10 mouse cellular contexts compared by ENCODE assay signal in genomic region chr12:17271272-17271671, GRCm38 (mm10). TPM values are rescaled to one million over a fixed set of nuclear protein-coding genes. Genes with fewer than 3 reads are reported as not detected.
DNase-seq lines count a peak whose midpoint lies in the region; ATAC-seq lines count a peak whose summit lies in the region.
"Had no signal": no experiment of that assay in that cellular context is flagged by ENCODE, and none has a peak within 500 bp of the region (broad histone marks: within the 10 kb centered on the region; RNA-seq: fewer than 3 reads in every experiment).

No protein-coding gene starts in this region.

- no peak overlapping the region for H3K27ac ChIP-seq in embryonic facial prominence, embryonic 11.5 days (replicated peaks; ENCODE audit: low read depth, low read length)
- no peak overlapping the region for H3K27ac ChIP-seq in embryonic facial prominence, embryonic 10.5 days (replicated peaks)
- no peak overlapping the region for H3K27ac ChIP-seq in neural tube, embryonic 11.5 days (ENCODE audit: low read depth, low read length)
- H3K27ac ChIP-seq: neural tube, embryonic 12.5 days had no signal

- no peaks in the 10 kb centered on the region for H3K9me3 ChIP-seq in embryonic facial prominence, embryonic 11.5 days (replicated peaks; ENCODE audit: control insufficient read depth, low read length)
- no peaks in the 10 kb centered on the region for H3K9me3 ChIP-seq in embryonic facial prominence, embryonic 10.5 days
- no peaks in the 10 kb centered on the region for H3K9me3 ChIP-seq in neural tube, embryonic 11.5 days (ENCODE audit: control insufficient read depth, low read length)
- H3K9me3 ChIP-seq: neural tube, embryonic 12.5 days had no signal

- H3K4me2 ChIP-seq in embryonic facial prominence, embryonic 11.5 days (ENCODE audit: low read depth, low read length) = no peak overlapping the region
- no peak overlapping the region for H3K4me2 ChIP-seq in neural tube, embryonic 11.5 days (ENCODE audit: low read depth)
- H3K4me2 ChIP-seq: neural tube, embryonic 12.5 days had no signal

- DNase-seq in embryonic facial prominence, embryonic 11.5 days (ENCODE audit: low spot score) = peak; percentile 30
- DNase-seq in embryonic facial prominence, embryonic 10.5 days (ENCODE audit: low spot score) = no peak
- peak; percentile 34 for DNase-seq in neural tube, embryonic 11.5 days (ENCODE audit: low spot score)
- DNase-seq in neural tube, embryonic 10.5 days (ENCODE audit: extremely low spot score, low spot score) = no peak
- peak; percentile 36 for DNase-seq in c-Kit-positive CD71-positive TER-119-negative erythroid progenitor cells, embryonic 14.5 days (ENCODE audit: low read depth)
- DNase-seq in lung, postnatal 36 days = peak; percentile 68
- DNase-seq in urinary bladder, adult 18-20 months (ENCODE audit: low spot score in 2 of 2) = no peak

- 0 out of 2 replicates have a peak, but pooled peaks cover 2% of the 10 kb centered on the region for H3K4me1 ChIP-seq in embryonic facial prominence, embryonic 11.5 days (ENCODE audit: control insufficient read depth, insufficient read depth, low read length)
- peaks cover 21% of the 10 kb centered on the region for H3K4me1 ChIP-seq in embryonic facial prominence, embryonic 10.5 days
- peaks cover 7% of the 10 kb centered on the region; the same call in 1 of the 2 replicates for H3K4me1 ChIP-seq in neural tube, embryonic 11.5 days (ENCODE audit: control insufficient read depth, insufficient read depth, low read length)

- no peaks in the 10 kb centered on the region for H3K27me3 ChIP-seq in embryonic facial prominence, embryonic 11.5 days (ENCODE audit: control insufficient read depth, insufficient read depth, low read length)
- no peaks in the 10 kb centered on the region for H3K27me3 ChIP-seq in embryonic facial prominence, embryonic 10.5 days (replicated peaks; ENCODE audit: low read depth, poor library complexity, severe bottlenecking)
- H3K27me3 ChIP-seq in neural tube, embryonic 11.5 days (ENCODE audit: control insufficient read depth, insufficient read depth, low read length) = no peaks in the 10 kb centered on the region
- H3K27me3 ChIP-seq: neural tube, embryonic 12.5 days had no signal

- no peak overlapping the region for H3K9ac ChIP-seq in embryonic facial prominence, embryonic 11.5 days (replicated peaks; ENCODE audit: low read length)
- H3K9ac ChIP-seq in neural tube, embryonic 11.5 days (ENCODE audit: low read length) = no peak overlapping the region
- H3K9ac ChIP-seq: neural tube, embryonic 12.5 days had no signal

- H3K36me3 ChIP-seq in embryonic facial prominence, embryonic 11.5 days (replicated peaks; ENCODE audit: control insufficient read depth, insufficient read depth, low read depth, low read length) = peaks cover 16% of the 10 kb centered on the region
- peaks cover 80% of the 10 kb centered on the region for H3K36me3 ChIP-seq in embryonic facial prominence, embryonic 10.5 days (replicated peaks)
- peaks cover 26% of the 10 kb centered on the region for H3K36me3 ChIP-seq in neural tube, embryonic 11.5 days (ENCODE audit: control insufficient read depth, insufficient read depth, low read length)

- 70% methylated on average over 1 of the region's 1 CpGs for WGBS in embryonic facial prominence, embryonic 11.5 days
- WGBS in embryonic facial prominence, embryonic 10.5 days = 82% methylated on average over 1 of the region's 1 CpGs
- 90% methylated on average over 1 of the region's 1 CpGs for WGBS in neural tube, embryonic 11.5 days

- no peak for ATAC-seq in embryonic facial prominence, embryonic 11.5 days (replicated peaks; ENCODE audit: insufficient number of reproducible peaks, low FRiP score, low TSS enrichment, low read depth)
- ATAC-seq in neural tube, embryonic 11.5 days (ENCODE audit: insufficient read depth, low FRiP score, low TSS enrichment) = no peak
- ATAC-seq in erythroid progenitor cell, adult 5-6 weeks (replicated peaks; ENCODE audit: low FRiP score, poor library complexity, severe bottlenecking) = no peak

- H3K4me3 ChIP-seq in embryonic facial prominence, embryonic 11.5 days (ENCODE audit: low read depth, low read length) = no peak overlapping the region
- H3K4me3 ChIP-seq in embryonic facial prominence, embryonic 10.5 days = no peak overlapping the region
- H3K4me3 ChIP-seq in neural tube, embryonic 11.5 days (ENCODE audit: low read depth, low read length) = no peak overlapping the region
- H3K4me3 ChIP-seq: neural tube, embryonic 12.5 days had no signal

RNA-seq across cellular contexts. Expression of gene Pdia6, which starts 4.9 kb away (rescaled TPM):
- 634 and 647 TPM in 2 replicates for polyA plus RNA-seq in embryonic facial prominence, embryonic 11.5 days (2014; fragmentation: Nextera tagmentation; extraction: Ambion mirVana)
- 625 and 652 TPM in 2 replicates for polyA plus RNA-seq in embryonic facial prominence, embryonic 10.5 days (2016; fragmentation: Nextera tagmentation; extraction: Ambion mirVana)
- polyA plus RNA-seq in neural tube, embryonic 11.5 days (2014; fragmentation: Nextera tagmentation; extraction: Ambion mirVana) = 570 and 586 TPM in 2 replicates
- total RNA-seq in erythroid progenitor cell, adult 5-6 weeks (2015; ENCODE audit: low replicate concordance) = 50.1 and 54.5 TPM in 2 replicates
- 51.6 and 57.5 TPM in 2 replicates for total RNA-seq in erythroid progenitor cell, adult 5-6 weeks (2017; ENCODE audit: low replicate concordance)

RNA-seq across cellular contexts. Expression of gene Atp6v1c2, which starts 57.9 kb away (rescaled TPM):
- 0.17 and 0.49 TPM in 2 replicates for polyA plus RNA-seq in embryonic facial prominence, embryonic 11.5 days (2014; fragmentation: Nextera tagmentation; extraction: Ambion mirVana)
- 0.52 and 0.62 TPM in 2 replicates for polyA plus RNA-seq in embryonic facial prominence, embryonic 10.5 days (2016; fragmentation: Nextera tagmentation; extraction: Ambion mirVana)
- 0.19 and 0.27 TPM in 2 replicates for polyA plus RNA-seq in neural tube, embryonic 11.5 days (2014; fragmentation: Nextera tagmentation; extraction: Ambion mirVana)
- total RNA-seq in erythroid progenitor cell, adult 5-6 weeks (2015; ENCODE audit: low replicate concordance) = not detected in 2 replicates
- total RNA-seq in erythroid progenitor cell, adult 5-6 weeks (2017; ENCODE audit: low replicate concordance) = not detected in 2 replicates
- total RNA-seq: heart, postnatal 36 days had no signal

Comparison
In these comparisons a context has a peak if more than half of its experiments do, and no peak if none do; other contexts are left out.
1. DNase-seq: peak in embryonic facial prominence, embryonic 11.5 days (single experiment), neural tube, embryonic 11.5 days (single experiment), c-Kit-positive CD71-positive TER-119-negative erythroid progenitor cells, embryonic 14.5 days (single experiment) and lung, postnatal 36 days (single experiment); none in embryonic facial prominence, embryonic 10.5 days (single experiment), neural tube, embryonic 10.5 days (single experiment) and urinary bladder, adult 18-20 months (0 of 2).